Mouse (Mus musculus): ENCODE measurements around the gene Crygc. TPM values are rescaled to one million over a fixed set of nuclear protein-coding genes. Genes with fewer than 3 reads are reported as not detected.

Crygc gene
- polyA plus RNA-seq (2016; fragmentation: Nextera tagmentation; extraction: Ambion mirVana), result not detected in 2 replicates

- Histone ChIP-seq H3K4me1 (replicated peaks) (no peaks in the 10 kb centered on the region), H3K27me3 (no peaks in the 10 kb centered on the region), H3K36me3 (no peaks in the 10 kb centered on the region), H3K4me2 (no peak within 1 kb of the TSS), H3K4me3 (replicated peaks) (no peak within 1 kb of the TSS), H3K27ac (no peak within 1 kb of the TSS), H3K9ac (replicated peaks) (no peak within 1 kb of the TSS), H3K9me3 (no peaks in the 10 kb centered on the region)
- ATAC-seq (ENCODE audit: insufficient number of reproducible peaks, insufficient read depth, low FRiP score, low TSS enrichment, low read depth), result no peak
- WGBS, result 73% methylated on average over 6 of the region's 6 CpGs
Observed at GRCm38 (mm10) chr1:65073589-65073988, at the start of gene Crygc. Gene Crygc (minus strand): TSS chr1:65073689.

- 20% methylated on average over 9 of the region's 9 CpGs for WGBS
- H3K9me3 ChIP-seq, result no peaks in the 10 kb centered on the region
- H3K4me3 ChIP-seq (replicated peaks), result peak within 1 kb of the TSS; percentile 10
- no peaks in the 10 kb centered on the region; the same call in 1 of the 2 replicates for H3K4me1 ChIP-seq (replicated peaks)
- peak within 1 kb of the TSS; percentile 40 for H3K4me2 ChIP-seq
- H3K27me3 ChIP-seq, result no peaks in the 10 kb centered on the region
- H3K36me3 ChIP-seq, result no peaks in the 10 kb centered on the region
- H3K9ac ChIP-seq (replicated peaks), result no peak within 1 kb of the TSS
- H3K27ac ChIP-seq, result no peak within 1 kb of the TSS
- no peak for ATAC-seq (ENCODE audit: insufficient number of reproducible peaks, insufficient read depth, low FRiP score, low TSS enrichment, low read depth)
Observed at GRCm38 (mm10) chr1:65122574-65123372, 49.3 kb upstream of the Crygc start, which contains the start of gene D630023F18Rik. Gene D630023F18Rik (minus strand): TSS chr1:65123214.

DNA sequence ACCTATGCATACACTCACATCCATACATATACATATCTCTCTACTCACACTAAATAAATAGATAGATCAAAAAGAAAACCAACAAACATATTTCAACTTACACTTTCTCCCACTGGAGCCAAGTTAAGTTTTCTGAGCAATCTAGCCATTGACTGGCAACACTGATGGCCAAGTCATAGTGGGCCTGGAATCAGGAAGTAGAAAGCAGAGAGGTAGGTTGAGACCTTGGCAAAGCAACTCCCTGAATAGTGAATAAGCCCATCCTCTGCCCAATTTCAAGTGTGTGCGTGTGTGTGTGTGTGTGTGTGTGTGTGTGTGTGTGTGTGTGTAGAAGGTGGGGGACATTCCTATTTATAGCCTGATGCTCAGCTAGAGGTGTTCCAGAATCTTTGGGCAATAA is 45.9 kb upstream of the Crygc start, which contains the start of gene Gm28845:
Gene Gm28845 (minus strand): TSS at position 121 of the 400 bp plus-strand sequence.
- ATAC-seq (ENCODE audit: insufficient number of reproducible peaks, insufficient read depth, low FRiP score, low TSS enrichment, low read depth), result no peak
- Histone ChIP-seq H3K9me3 (no peaks in the 10 kb centered on the region), H3K27me3 (no peaks in the 10 kb centered on the region), H3K9ac (replicated peaks) (no peak within 1 kb of the TSS), H3K4me1 (replicated peaks) (no peaks in the 10 kb centered on the region; the same call in 1 of the 2 replicates), H3K36me3 (no peaks in the 10 kb centered on the region), H3K4me2 (no peak within 1 kb of the TSS), H3K4me3 (replicated peaks) (no peak within 1 kb of the TSS), H3K27ac (no peak within 1 kb of the TSS)
- whole genome bisulfite sequencing, result 100% methylated on average over 1 of the region's 1 CpGs

DNA sequence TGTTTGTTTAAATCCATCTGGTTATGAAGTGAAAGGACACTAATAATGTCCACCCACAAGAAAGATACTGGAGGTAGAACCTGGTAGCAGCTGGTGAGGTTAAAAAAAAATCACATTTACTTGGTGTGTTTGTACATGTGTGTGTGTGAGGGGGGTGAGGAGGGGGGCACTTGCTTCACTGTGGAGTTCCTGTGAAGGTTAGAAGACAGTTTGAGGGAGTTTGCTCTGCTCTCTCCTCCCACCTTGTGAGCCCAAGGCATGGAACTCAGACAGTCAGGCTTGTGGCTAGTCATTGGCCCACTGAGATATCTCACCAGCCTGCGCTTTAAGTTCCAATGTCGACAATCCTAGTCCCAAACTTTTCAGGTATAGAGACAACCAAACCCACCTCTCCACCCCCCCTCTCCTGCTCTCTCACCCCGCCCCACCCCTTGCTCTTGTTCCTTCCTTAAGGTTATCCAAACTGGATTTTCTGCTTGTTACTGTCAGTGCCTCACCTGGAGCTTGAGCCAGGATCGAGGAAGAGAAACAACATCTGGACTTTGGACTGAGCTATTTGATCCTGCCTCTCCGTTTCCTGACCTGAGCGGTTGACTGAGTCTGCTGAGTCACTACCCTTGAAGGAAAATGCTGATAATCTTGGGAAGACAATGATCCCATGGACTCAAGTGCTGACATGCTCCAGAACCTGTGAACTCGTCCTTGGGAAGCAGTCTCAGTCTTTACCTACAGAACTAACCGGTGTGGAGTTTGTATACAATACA is 44.8 kb upstream of the Crygc start:
- no peak for ATAC-seq (ENCODE audit: insufficient number of reproducible peaks, insufficient read depth, low FRiP score, low TSS enrichment, low read depth)

GRCm38 (mm10) chr1:65113536-65114172 is 40.2 kb upstream of the Crygc start:
- Histone ChIP-seq H3K4me2 (no peak overlapping the region), H3K9ac (replicated peaks) (no peak overlapping the region), H3K27me3 (no peaks in the 10 kb centered on the region), H3K4me3 (replicated peaks) (no peak overlapping the region), H3K36me3 (no peaks in the 10 kb centered on the region), H3K4me1 (replicated peaks) (no peaks in the 10 kb centered on the region), H3K27ac (no peak overlapping the region), H3K9me3 (no peaks in the 10 kb centered on the region)
- ATAC-seq (ENCODE audit: insufficient number of reproducible peaks, insufficient read depth, low FRiP score, low TSS enrichment, low read depth), result no peak
- 91% methylated on average over 5 of the region's 5 CpGs for WGBS

More for the DNA sequence above, 44.8 kb upstream of the Crygc start:
- 71% methylated on average over 8 of the region's 8 CpGs for WGBS
- Histone ChIP-seq H3K4me1 (replicated peaks) (no peaks in the 10 kb centered on the region; the same call in 1 of the 2 replicates), H3K9ac (replicated peaks) (no peak overlapping the region), H3K27ac (no peak overlapping the region), H3K4me2 (no peak overlapping the region), H3K36me3 (no peaks in the 10 kb centered on the region), H3K9me3 (no peaks in the 10 kb centered on the region), H3K4me3 (replicated peaks) (no peak overlapping the region), H3K27me3 (no peaks in the 10 kb centered on the region)

- no peak; the same call in 1 of the 2 replicates for ATAC-seq (ENCODE audit: insufficient number of reproducible peaks, insufficient read depth, low FRiP score, low TSS enrichment, low read depth)
- Histone ChIP-seq H3K9me3 (no peaks in the 10 kb centered on the region), H3K4me2 (peak overlapping the region; percentile 15; the same call in 1 of the 2 replicates), H3K9ac (replicated peaks) (no peak overlapping the region), H3K27me3 (no peaks in the 10 kb centered on the region), H3K4me3 (replicated peaks) (no peak overlapping the region), H3K36me3 (no peaks in the 10 kb centered on the region), H3K27ac (no peak overlapping the region), H3K4me1 (replicated peaks) (no peaks in the 10 kb centered on the region)
- 69% methylated on average over 14 of the region's 14 CpGs for WGBS
Observed at GRCm38 (mm10) chr1:65112807-65113196, 39.3 kb upstream of the Crygc start.

DNA sequence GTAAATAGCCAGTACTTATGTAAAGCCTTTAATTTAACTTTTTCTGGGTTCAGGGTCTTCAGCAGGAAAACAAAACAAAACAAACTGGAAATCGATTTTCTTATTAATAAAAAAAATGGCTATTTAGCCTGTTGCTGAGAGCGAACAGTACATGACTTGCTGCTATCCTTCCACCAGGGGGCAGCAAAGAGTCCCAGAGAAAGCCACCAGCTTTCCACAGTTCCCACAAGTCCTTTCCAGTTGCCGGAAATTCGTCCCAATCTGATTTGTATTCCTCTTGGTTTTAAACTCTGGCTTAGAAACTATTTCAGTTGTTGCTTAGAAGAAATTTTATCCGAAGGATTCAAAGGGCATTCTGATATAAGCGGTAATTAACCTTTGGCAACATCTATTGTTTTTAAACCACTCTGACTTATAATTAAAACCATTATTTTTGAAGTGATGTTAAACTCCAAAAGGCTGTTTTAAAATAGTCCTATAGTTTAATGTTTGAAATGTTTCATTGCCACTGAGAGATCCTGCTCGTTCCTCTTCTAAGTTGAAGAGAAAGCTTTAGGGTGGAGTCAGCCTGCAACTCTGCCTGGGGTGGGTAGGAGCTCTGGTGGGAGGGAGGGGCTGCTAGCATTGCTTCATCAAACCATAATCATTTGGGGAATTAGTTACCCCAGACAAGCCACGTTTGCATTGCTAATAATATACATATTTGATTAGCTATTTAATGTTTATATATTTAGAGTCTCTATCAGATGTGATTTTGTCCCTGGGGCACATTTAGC is 38.7 kb upstream of the Crygc start:
- Histone ChIP-seq H3K9ac (replicated peaks) (no peak overlapping the region), H3K36me3 (no peaks in the 10 kb centered on the region), H3K4me1 (replicated peaks) (no peaks in the 10 kb centered on the region), H3K4me2 (peak overlapping the region; percentile 15), H3K4me3 (replicated peaks) (no peak overlapping the region), H3K27me3 (no peaks in the 10 kb centered on the region), H3K27ac (no peak overlapping the region), H3K9me3 (no peaks in the 10 kb centered on the region)
- ATAC-seq (ENCODE audit: insufficient number of reproducible peaks, insufficient read depth, low FRiP score, low TSS enrichment, low read depth), result 0 out of 2 replicates have a peak, but pooled peaks have one; percentile 54
- 13% methylated on average over 8 of the region's 8 CpGs for WGBS

DNA sequence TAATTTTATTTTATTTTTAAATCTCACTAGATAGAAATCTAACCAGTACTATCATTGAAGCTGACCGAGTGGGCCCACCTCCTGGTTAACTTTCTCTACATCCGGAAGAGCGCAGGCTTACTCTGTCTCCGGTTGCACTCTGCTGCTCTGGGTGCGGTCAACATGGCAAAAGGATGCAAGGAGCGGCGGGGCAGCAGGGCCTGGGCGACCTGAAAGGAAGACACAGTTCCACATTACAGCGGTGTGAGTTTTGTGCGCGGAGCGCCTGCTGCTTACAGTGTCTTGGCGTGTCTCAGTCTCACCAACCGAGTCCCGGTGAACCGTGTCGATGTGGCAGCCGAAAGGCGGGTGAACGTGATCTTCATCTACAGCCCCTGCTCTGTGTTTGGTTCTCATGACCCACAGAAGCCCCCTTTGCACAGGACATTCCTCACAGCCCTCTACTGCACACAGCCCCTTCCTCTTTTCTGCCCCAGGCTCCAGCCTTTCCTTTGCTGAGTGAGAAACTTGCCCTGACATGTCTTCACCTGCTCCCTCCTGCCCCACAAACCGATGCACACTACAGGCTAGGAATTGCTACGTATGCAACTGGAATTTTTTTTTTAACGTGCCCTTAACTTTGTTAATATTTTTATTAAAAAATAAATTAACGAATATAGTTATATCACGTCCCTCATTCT is 36.4 kb upstream of the Crygc start:
- Histone ChIP-seq H3K36me3 (no peaks in the 10 kb centered on the region), H3K4me3 (replicated peaks) (no peak overlapping the region), H3K27me3 (no peaks in the 10 kb centered on the region), H3K27ac (no peak overlapping the region), H3K4me2 (no peak overlapping the region), H3K9me3 (no peaks in the 10 kb centered on the region), H3K9ac (replicated peaks) (no peak overlapping the region), H3K4me1 (replicated peaks) (no peaks in the 10 kb centered on the region)
- 72% methylated on average over 25 of the region's 25 CpGs for WGBS
- no peak for ATAC-seq (ENCODE audit: insufficient number of reproducible peaks, insufficient read depth, low FRiP score, low TSS enrichment, low read depth)

DNA sequence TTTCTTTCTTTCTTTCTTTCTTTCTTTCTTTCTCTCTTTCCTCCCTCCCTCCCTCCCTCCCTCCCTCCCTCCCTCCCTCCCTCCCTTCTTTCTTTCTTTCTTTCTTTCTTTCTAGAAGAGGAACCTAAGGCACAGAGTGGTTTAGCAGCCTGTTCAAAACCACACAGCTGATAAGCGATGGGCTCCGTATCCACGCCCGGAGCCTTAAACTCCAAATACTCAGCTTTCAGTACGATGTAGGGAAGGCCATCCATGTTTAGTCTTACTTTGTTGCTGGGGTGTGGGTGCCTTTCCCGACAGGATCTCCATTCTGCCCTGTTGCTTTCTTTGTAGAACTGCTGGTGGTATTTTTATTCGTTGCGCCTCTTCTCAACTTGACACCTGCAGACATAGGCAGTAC is 35.7 kb upstream of the Crygc start:
- H3K4me2 ChIP-seq, result no peak overlapping the region
- H3K27ac ChIP-seq, result no peak overlapping the region
- H3K27me3 ChIP-seq, result no peaks in the 10 kb centered on the region
- H3K36me3 ChIP-seq, result no peaks in the 10 kb centered on the region
- no peak for ATAC-seq (ENCODE audit: insufficient number of reproducible peaks, insufficient read depth, low FRiP score, low TSS enrichment, low read depth)
- H3K4me1 ChIP-seq (replicated peaks), result no peaks in the 10 kb centered on the region
- H3K4me3 ChIP-seq (replicated peaks), result no peak overlapping the region
- H3K9ac ChIP-seq (replicated peaks), result no peak overlapping the region
- H3K9me3 ChIP-seq, result no peaks in the 10 kb centered on the region
- 88% methylated on average over 8 of the region's 8 CpGs for WGBS

- Histone ChIP-seq H3K9ac (replicated peaks) (no peak overlapping the region), H3K9me3 (no peaks in the 10 kb centered on the region), H3K4me2 (no peak overlapping the region), H3K27ac (no peak overlapping the region), H3K27me3 (no peaks in the 10 kb centered on the region), H3K4me1 (replicated peaks) (no peaks in the 10 kb centered on the region), H3K4me3 (replicated peaks) (no peak overlapping the region), H3K36me3 (no peaks in the 10 kb centered on the region)
- ATAC-seq (ENCODE audit: insufficient number of reproducible peaks, insufficient read depth, low FRiP score, low TSS enrichment, low read depth), result no peak
- 92% methylated on average over 10 of the region's 10 CpGs for WGBS
Observed at GRCm38 (mm10) chr1:65107654-65108279, 34.3 kb upstream of the Crygc start.

All from limb, embryonic 12.5 days (tissue).